In the genomic region with DNA sequence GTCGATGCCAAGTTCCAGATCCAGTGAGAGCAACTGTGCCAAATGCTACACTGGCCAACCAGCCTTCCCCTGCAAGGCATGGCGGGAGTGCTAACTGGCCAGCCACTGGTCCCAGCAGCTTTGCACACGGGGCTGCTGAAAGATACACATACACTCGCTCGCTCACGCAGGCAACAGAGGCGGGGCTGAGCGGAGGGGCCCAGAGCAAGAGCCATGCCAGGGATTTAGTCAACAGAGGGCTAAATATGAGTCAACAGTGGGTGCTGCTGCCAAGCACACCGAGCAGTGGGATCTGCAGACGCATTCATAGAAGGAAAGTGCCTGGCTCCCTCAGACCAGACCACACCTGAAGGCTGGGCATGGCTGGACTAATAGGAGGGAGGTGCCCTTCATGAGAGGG, we compare ENCODE assay signal across 7 mouse cellular contexts. TPM values are rescaled to one million over a fixed set of nuclear protein-coding genes. Genes with fewer than 3 reads are reported as not detected.
DNase-seq lines count a peak whose midpoint lies in the region; ATAC-seq and TF ChIP-seq lines count a peak whose summit lies in the region.

No protein-coding gene starts in this region.

- TF ChIP-seq EP300 in stomach, postnatal 0 days (optimal IDR thresholded peaks at IDR 0.05), result no peak

- H3K4me3 ChIP-seq in neural tube, embryonic 15.5 days (replicated peaks), result no peak overlapping the region
- H3K4me3 ChIP-seq in stomach, postnatal 0 days (ENCODE audit: low read depth, low read length), result no peak overlapping the region

- 0 out of 2 replicates have a peak, but pooled peaks have one; percentile 18 for TF ChIP-seq CTCF in stomach, postnatal 0 days (IDR thresholded peaks at IDR 0.05; ENCODE audit: low read depth)

- no peak overlapping the region for H3K9ac ChIP-seq in neural tube, embryonic 15.5 days (replicated peaks)
- H3K9ac ChIP-seq in stomach, postnatal 0 days (ENCODE audit: low read length), result no peak overlapping the region

- H3K4me2 ChIP-seq in neural tube, embryonic 15.5 days, result peak overlapping the region; percentile 32
- peak overlapping the region; percentile 27 for H3K4me2 ChIP-seq in stomach, postnatal 0 days (replicated peaks; ENCODE audit: low read depth)

- no peak for ATAC-seq in neural tube, embryonic 15.5 days (ENCODE audit: low FRiP score)
- ATAC-seq in stomach, postnatal 0 days (ENCODE audit: low FRiP score, low TSS enrichment), result peak; percentile 95
- ATAC-seq in CD4-positive, CD25-positive, alpha-beta regulatory T cell, adult 4 months, result no peak

- DNase-seq in neural tube, embryonic 10.5 days (ENCODE audit: extremely low spot score, low spot score), result no peak
- peak; percentile 85 for DNase-seq in cerebellum, adult 11-12 months
- DNase-seq in heart, adult 8-10 months (ENCODE audit: low spot score), result peak; percentile 36
- peak; percentile 38 to 51 for DNase-seq in layer of hippocampus, postnatal 10 days (ENCODE audit: low spot score in 2 of 2)
- peak; percentile 94 for DNase-seq in stomach, postnatal 0 days (ENCODE audit: low spot score)

- peaks cover 5% of the 10 kb centered on the region; the same call in 1 of the 2 replicates for H3K27me3 ChIP-seq in neural tube, embryonic 15.5 days (replicated peaks)
- H3K27me3 ChIP-seq in stomach, postnatal 0 days (ENCODE audit: control insufficient read depth, insufficient read depth, low read length), result no peaks in the 10 kb centered on the region

- no peaks in the 10 kb centered on the region for H3K9me3 ChIP-seq in neural tube, embryonic 15.5 days (replicated peaks)
- no peaks in the 10 kb centered on the region for H3K9me3 ChIP-seq in stomach, postnatal 0 days (ENCODE audit: control insufficient read depth, low read length)

- peak overlapping the region; percentile 35; the same call in 1 of the 2 replicates for H3K27ac ChIP-seq in neural tube, embryonic 15.5 days (replicated peaks)
- H3K27ac ChIP-seq in stomach, postnatal 0 days (replicated peaks), result peak overlapping the region; percentile 73

- H3K4me1 ChIP-seq in neural tube, embryonic 15.5 days, result peaks cover 43% of the 10 kb centered on the region
- no peaks in the 10 kb centered on the region for H3K4me1 ChIP-seq in stomach, postnatal 0 days (replicated peaks; ENCODE audit: control insufficient read depth, insufficient read depth)

- no peaks in the 10 kb centered on the region for H3K36me3 ChIP-seq in neural tube, embryonic 15.5 days
- H3K36me3 ChIP-seq in stomach, postnatal 0 days (ENCODE audit: control insufficient read depth, insufficient read depth, low read length), result no peaks in the 10 kb centered on the region

- WGBS in neural tube, embryonic 15.5 days, result 60% methylated on average over 10 of the region's 10 CpGs
- WGBS in stomach, postnatal 0 days, result 33% methylated on average over 10 of the region's 10 CpGs

RNA-seq across cellular contexts. Expression of a gene that starts 3.8 kb away (rescaled TPM):
- 4.5 and 6.5 TPM in 2 replicates for polyA plus RNA-seq in neural tube, embryonic 15.5 days (2015; fragmentation: Nextera tagmentation; extraction: Ambion mirVana)
- 1 to 10 TPM; 1.4 to 3.4 (median 2.6) TPM for total RNA-seq in heart, adult 8-10 months (2022)
- total RNA-seq in layer of hippocampus, postnatal 10 days (2021), result 10 to 100 TPM in 1 of 2 experiments, 1 to 10 TPM in 1; 9.3 to 12.7 TPM
- 23.0 and 23.5 TPM in 2 replicates for polyA plus RNA-seq in stomach, postnatal 0 days (2015; fragmentation: Nextera tagmentation; extraction: Ambion mirVana)
- polyA plus RNA-seq in CD4-positive, CD25-positive, alpha-beta regulatory T cell, adult 4 months (2017; shearing (Covaris generic)), result not detected
